Mouse (Mus musculus): ENCODE measurements around the gene P3h4.

- TF ChIP-seq TAL1 (IDR thresholded peaks at IDR 0.05; ENCODE audit: low read length) (no peak), GATA1 (IDR thresholded peaks at IDR 0.05; ENCODE audit: low read length) (no peak)
These were observed 10.1 kb downstream of the P3h4 start for GRCm38 (mm10) chr11:100404456-100405074.
